Mouse (Mus musculus) left cerebral cortex, postnatal 10 days (tissue): ENCODE data around the gene Vnn1. TPM values are rescaled to one million over a fixed set of nuclear protein-coding genes. Genes with fewer than 3 reads are reported as not detected.

Source experiments
- DNase-seq, 2 experiments: peaks; one replicate each; pipeline ENCODE4 v3.0.0; 2021 to 2022; ENCODE audit warnings: low spot score in 2 of 2, mixed read lengths in 1 of 2; ENCODE audit errors: extremely low spot score in 1 of 2
- intact Hi-C: fragments of 180-260 bp; cut with DNase I; formaldehyde crosslinking; loops from one replicate; pipeline ENCODE4 v1.15.1; 2025
- total RNA-seq, 2 experiments: library from RNA; stranded (reverse); gene quantifications; 2 replicates each; pipeline ENCODE4 v1.2.3; 2021

Vnn1 gene
- total RNA-seq, 2 experiments from 2014 or later = 0.36 to 0.69 TPM

DNA sequence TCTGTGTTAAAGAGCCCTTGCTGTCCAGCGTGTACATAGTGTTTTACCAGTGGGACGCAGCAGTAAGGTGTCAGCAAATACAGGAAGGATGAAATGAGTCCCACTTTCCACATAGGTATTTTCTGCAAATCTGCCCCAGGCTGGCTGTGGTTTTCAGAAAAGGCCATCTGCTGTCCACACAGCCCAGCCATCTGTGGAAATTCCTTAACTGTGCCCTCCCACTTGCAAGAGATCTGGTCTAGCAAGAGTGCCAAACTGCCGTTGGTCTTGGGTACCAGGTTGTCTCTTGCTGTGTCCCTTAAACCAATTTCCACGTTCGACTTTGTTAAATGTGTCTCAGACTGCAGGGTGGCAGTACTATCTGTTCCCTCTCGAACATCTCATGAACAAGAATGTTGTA, 57.2 kb downstream of the Vnn1 start:
- intact Hi-C loops = no loop called here
- no peak for DNase-seq

Other genes with a start within 250 kb of the Vnn1 start
- gene Rps12, start 107.4 kb upstream of the Vnn1 start, total RNA-seq = 100 to 1,000 TPM; 259 to 319 TPM
- 10 to 100 TPM; 24.4 to 26.0 TPM for gene Slc18b1, start 97.7 kb upstream of the Vnn1 start, total RNA-seq
- gene Vnn3, start 43.2 kb upstream of the Vnn1 start, total RNA-seq = not detected
- not detected for gene Taar1, start 25.7 kb downstream of the Vnn1 start, total RNA-seq
- gene Taar2, start 43.9 kb downstream of the Vnn1 start, total RNA-seq = not detected
- gene Taar3, start 54.9 kb downstream of the Vnn1 start, total RNA-seq = under 1 TPM in 1 of 2 experiments, not detected in 1; 0.34 TPM
- not detected for gene Taar4, start 65.8 kb downstream of the Vnn1 start, total RNA-seq
- not detected for gene Taar5, start 76.0 kb downstream of the Vnn1 start, total RNA-seq
- gene Taar6, start 91.0 kb downstream of the Vnn1 start, total RNA-seq = not detected
- gene Taar7a, start 98.8 kb downstream of the Vnn1 start, total RNA-seq = not detected
- gene Taar7b, start 105.3 kb downstream of the Vnn1 start, total RNA-seq = not detected
- gene Taar7d, start 132.5 kb downstream of the Vnn1 start, total RNA-seq = not detected
- not detected for gene Taar7e, start 142.9 kb downstream of the Vnn1 start, total RNA-seq
- gene Taar7f, start 154.8 kb downstream of the Vnn1 start, total RNA-seq = not detected
- gene Taar8a, start 181.8 kb downstream of the Vnn1 start, total RNA-seq = not detected
- not detected for gene Taar8b, start 197.6 kb downstream of the Vnn1 start, total RNA-seq
- gene Taar8c, start 207.2 kb downstream of the Vnn1 start, total RNA-seq = not detected
- not detected for gene Taar9, start 214.8 kb downstream of the Vnn1 start, total RNA-seq